Mouse (Mus musculus): ENCODE data around the gene Olfr1048.
"Not testable (repeated sequence)": the region's sequence is repeated elsewhere in the genome, so short reads cannot be mapped to it uniquely, and the experiment has no call there.

Gene Olfr1048

DNA sequence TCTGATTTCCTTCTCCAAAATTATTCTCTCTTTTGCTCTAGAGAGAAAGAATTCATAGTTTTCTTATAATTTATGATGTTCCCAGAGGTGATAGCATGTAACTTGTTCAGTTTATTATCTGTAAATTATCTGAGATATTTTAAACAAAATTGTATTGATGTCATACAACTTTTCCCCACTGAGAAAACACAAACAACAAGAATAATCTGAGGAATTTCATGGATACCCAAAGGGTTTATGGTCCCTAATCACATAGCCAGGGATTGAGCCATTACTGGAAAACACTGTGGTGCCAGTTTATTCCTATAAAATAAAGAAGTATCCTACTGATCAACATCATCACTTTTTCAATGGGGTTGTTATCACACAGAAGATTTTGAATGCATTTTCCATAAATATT is at the start of gene Olfr1048:
Gene Olfr1048, minus strand, starts transcription at position 101 of the 400 bp plus-strand sequence.
- DNase-seq (ENCODE audit: low read depth) = no peak

GRCm38 (mm10) chr2:86278988-86279387 is 38.9 kb upstream of the Olfr1048 start, which contains the start of gene Olfr1051:
Gene Olfr1051, minus strand, starts transcription at chr2:86279088.
- not testable (repeated sequence) for DNase-seq (ENCODE audit: low read depth)

DNA sequence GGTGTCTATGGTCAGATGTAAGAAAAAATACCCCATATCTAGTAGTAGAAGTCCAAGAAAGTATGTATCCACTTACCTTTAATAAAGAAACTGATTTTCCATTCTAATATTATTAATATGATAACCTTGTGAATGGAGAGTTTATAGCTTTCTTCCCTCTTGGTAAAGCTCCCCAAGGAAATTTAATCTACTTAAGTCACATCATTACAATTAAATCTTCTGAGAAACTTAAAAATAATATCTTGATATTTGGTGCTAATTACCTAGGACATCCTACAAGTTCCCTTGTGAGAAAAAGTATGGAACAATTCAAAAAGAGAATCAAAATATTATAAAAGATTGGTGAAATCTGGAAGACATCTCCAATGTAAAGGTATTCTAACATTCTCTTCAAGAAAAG is 18.1 kb upstream of the Olfr1048 start, which contains the start of gene Olfr1049:
Gene Olfr1049, minus strand, starts transcription at position 101 of the 400 bp plus-strand sequence.
- DNase-seq (ENCODE audit: low read depth) = not testable (repeated sequence)

DNA sequence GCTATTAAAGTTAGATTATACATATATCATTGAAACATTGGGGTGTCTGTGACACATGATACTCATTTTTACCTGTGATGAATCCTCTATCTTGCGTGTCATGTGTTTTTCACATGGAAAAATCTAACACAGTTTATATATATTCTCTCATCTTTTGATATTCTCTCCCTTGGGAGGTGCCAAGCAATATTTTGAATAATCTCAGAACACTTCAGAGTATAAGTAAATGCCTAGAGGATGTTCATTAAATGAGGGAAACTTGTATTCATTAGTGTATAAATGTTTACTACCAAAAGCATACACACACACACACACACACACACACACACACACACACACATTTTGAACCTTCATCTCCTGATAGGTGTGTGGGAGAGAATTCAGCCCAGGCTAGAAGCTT is 8.8 kb downstream of the Olfr1048 start, which contains the start of gene Olfr1047:
Gene Olfr1047, minus strand, starts transcription at position 101 of the 400 bp plus-strand sequence.
- no peak for DNase-seq (ENCODE audit: low read depth)

- no peak for DNase-seq (ENCODE audit: low read depth)
Observed at GRCm38 (mm10) chr2:86219214-86219613, 20.9 kb downstream of the Olfr1048 start, which contains the start of gene Olfr1046. Gene Olfr1046, minus strand, starts transcription at chr2:86219314.

DNA sequence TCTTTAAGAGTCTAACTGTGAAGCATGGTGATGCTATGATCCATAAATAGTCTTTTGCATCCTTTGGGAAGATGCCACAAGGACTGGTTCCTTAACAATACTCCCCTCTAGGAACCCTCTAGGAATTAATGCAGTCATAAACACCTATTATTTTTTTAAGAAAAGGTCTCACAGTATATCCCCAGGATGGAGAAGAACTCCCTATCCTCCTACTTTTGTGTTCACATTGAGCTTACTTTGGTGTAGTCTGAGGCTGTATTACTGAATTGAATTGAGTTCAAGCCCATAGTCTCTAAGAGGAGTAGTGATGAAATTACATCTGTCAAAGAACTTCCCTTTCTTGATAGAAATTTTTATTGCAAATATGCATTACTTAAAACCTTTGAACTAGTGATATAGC is 37.2 kb downstream of the Olfr1048 start, which contains the start of gene Olfr1045:
Gene Olfr1045, minus strand, starts transcription at position 101 of the 400 bp plus-strand sequence.
- DNase-seq (ENCODE audit: low read depth) = no peak

DNA sequence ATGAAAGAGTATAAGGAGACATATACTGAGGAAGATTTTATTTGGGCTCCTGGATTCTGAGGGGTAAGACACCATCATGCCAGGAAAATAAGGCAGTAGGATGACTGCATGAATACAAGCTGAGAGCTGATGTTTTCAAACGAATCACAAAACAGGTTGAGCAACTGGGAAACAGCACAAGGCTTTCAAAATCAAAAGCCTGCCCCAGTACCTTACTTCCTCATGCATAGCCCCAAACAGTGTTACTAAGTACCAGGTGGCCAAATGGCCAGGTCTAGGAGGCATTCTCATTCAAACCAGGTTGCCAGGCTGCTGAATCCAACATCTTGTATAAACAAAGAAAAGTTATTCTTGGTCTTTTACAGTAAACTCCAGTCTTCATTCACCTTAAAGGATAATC is 44.2 kb downstream of the Olfr1048 start:
- DNase-seq (ENCODE audit: low read depth) = no peak

- DNase-seq (ENCODE audit: low read depth) = no peak
Observed at GRCm38 (mm10) chr2:86185583-86185982, 54.5 kb downstream of the Olfr1048 start, which contains the start of gene Olfr52. Gene Olfr52, minus strand, starts transcription at chr2:86185683.

Data from fibroblast of lung, adult 2 months (primary cell).